Mouse (Mus musculus) midbrain, embryonic 10.5 days (tissue): ENCODE measurements at regions not wholly inside any gene's neighbourhood (a gene's known extent, or its start where the extent isn't known, plus 50 kb on each side); places are given as distances from the start of the nearest gene placed in this dataset.

Experiments
- DNase-seq: peaks from one replicate; pipeline ENCODE4 v3.0.0-alpha.2; 2017; ENCODE audit warnings: low spot score
- H3K27ac ChIP-seq: fragments of 300-500 bp; sonication (generic); replicated peaks from 2 replicates; pipeline ENCODE4 v1.5.1; 2016; ENCODE audit warnings: mild to moderate bottlenecking
- H3K27me3 ChIP-seq: fragments of 300-500 bp; sonication (generic); 2 replicates; pipeline ENCODE4 v1.6.1; 2016; ENCODE audit warnings: low read depth, mild to moderate bottlenecking; ENCODE audit not compliant: poor library complexity, severe bottlenecking
- H3K36me3 ChIP-seq: fragments of 300-500 bp; sonication (generic); 2 replicates; pipeline ENCODE4 v1.6.1; 2016; ENCODE audit warnings: mild to moderate bottlenecking, moderate library complexity
- H3K4me1 ChIP-seq: fragments of 300-500 bp; sonication (generic); 2 replicates; pipeline ENCODE4 v1.6.1; 2016
- H3K4me3 ChIP-seq: fragments of 300-500 bp; sonication (generic); 2 replicates; pipeline ENCODE4 v1.5.1; 2016; ENCODE audit warnings: mild to moderate bottlenecking, moderate library complexity
- H3K9me3 ChIP-seq: fragments of 300-500 bp; sonication (generic); replicated peaks from 2 replicates; pipeline ENCODE4 v1.6.1; 2016; ENCODE audit warnings: mild to moderate bottlenecking
- WGBS: fragments of 180-500 bp; shearing (Covaris S2); methylation state at CpG from one replicate; pipeline ENCODE4 v1.1.7; 2016; 5-methylcytosine and 5-hydroxymethylcytosine counted together

GRCm38 (mm10) chr4:52666768-52667480 lies 70.8 kb downstream of the Toporsl start:
- H3K9me3 ChIP-seq = no peaks in the 10 kb centered on the region
- WGBS = 84% methylated on average over 5 of the region's 5 CpGs
- H3K4me1 ChIP-seq = no peaks in the 10 kb centered on the region
- H3K27me3 ChIP-seq = no peaks in the 10 kb centered on the region
- no peak for DNase-seq
- H3K27ac ChIP-seq = no peak overlapping the region
- H3K36me3 ChIP-seq = no peaks in the 10 kb centered on the region
- H3K4me3 ChIP-seq = no peak overlapping the region

- DNase-seq = no peak
- no peaks in the 10 kb centered on the region for H3K9me3 ChIP-seq
- no peaks in the 10 kb centered on the region for H3K36me3 ChIP-seq
- no peaks in the 10 kb centered on the region for H3K4me1 ChIP-seq
- H3K4me3 ChIP-seq = no peak overlapping the region
- no peak overlapping the region for H3K27ac ChIP-seq
- no peaks in the 10 kb centered on the region for H3K27me3 ChIP-seq
- 80% methylated on average over 2 of the region's 2 CpGs for WGBS
Measured at GRCm38 (mm10) chr4:52709563-52709962, 104.8 kb upstream of the Olfr275 start.

- no peaks in the 10 kb centered on the region for H3K27me3 ChIP-seq
- no peaks in the 10 kb centered on the region for H3K9me3 ChIP-seq
- H3K36me3 ChIP-seq = no peaks in the 10 kb centered on the region
- no peak overlapping the region for H3K27ac ChIP-seq
- 79% methylated on average over 6 of the region's 6 CpGs for WGBS
- DNase-seq = no peak
- H3K4me1 ChIP-seq = no peaks in the 10 kb centered on the region
- H3K4me3 ChIP-seq = no peak overlapping the region
Measured at GRCm38 (mm10) chr4:52726203-52726602, 88.2 kb upstream of the Olfr275 start.

DNA sequence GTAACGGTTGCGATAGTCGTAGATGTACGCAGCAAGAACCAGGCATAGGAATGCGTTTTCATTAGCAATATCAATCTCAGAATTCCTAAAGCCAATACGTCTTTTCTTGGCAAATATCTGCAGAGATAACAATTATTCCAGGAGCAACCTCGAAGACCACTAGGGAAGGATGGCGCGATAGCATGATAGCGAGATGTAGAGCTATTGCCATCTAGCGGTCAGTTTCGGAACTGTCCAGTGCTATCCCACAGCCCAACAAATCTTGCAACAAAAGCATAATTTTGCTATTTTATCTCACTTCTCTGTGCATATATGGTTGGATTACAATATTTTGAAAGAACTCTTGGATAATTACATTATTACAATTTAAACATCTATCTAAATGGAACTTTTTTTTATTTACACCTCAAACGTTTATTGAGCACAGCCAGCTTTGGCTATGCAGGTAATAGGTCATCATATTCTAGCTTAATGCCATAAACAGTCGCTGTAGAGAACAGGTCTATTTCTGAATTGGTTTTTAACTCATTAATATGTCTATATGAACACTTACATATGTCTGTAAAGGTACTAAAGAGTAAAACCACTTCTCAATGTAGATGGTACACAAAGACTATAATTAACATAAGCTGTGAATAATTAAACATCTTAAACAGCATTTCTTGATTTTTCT lies 87.6 kb upstream of the Olfr275 start:
- DNase-seq = peak; percentile 55

DNA sequence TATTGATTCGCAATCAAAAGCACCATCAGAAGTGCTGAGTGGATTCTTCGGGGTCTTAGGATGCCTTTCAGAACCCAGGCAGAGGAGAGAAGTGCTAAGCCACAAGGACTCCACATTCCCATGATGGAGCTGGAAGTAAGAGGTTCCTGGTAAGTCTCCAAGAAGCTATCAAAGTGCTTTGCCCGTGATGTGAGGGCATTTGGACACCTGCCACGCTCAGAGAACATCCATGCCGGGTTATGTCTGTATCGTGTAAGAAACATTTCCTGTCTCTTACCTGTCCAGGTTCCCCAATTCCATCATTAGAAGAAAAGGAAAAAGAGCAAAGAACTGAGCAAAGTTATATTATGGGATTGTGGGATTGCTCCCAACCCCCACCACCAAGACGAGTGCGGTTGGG lies 81.3 kb upstream of the Olfr275 start:
- H3K27ac ChIP-seq = no peak overlapping the region
- WGBS = 87% methylated on average over 8 of the region's 8 CpGs
- no peaks in the 10 kb centered on the region for H3K9me3 ChIP-seq
- H3K27me3 ChIP-seq = no peaks in the 10 kb centered on the region
- no peak overlapping the region for H3K4me3 ChIP-seq
- no peaks in the 10 kb centered on the region for H3K36me3 ChIP-seq
- DNase-seq = no peak
- no peaks in the 10 kb centered on the region for H3K4me1 ChIP-seq

More for the DNA sequence above, 87.6 kb upstream of the Olfr275 start:
- Histone ChIP-seq H3K27ac (no peak overlapping the region), H3K4me3 (no peak overlapping the region), H3K27me3 (no peaks in the 10 kb centered on the region), H3K9me3 (no peaks in the 10 kb centered on the region), H3K36me3 (no peaks in the 10 kb centered on the region), H3K4me1 (no peaks in the 10 kb centered on the region)
- WGBS = 36% methylated on average over 14 of the region's 14 CpGs

- H3K9me3 ChIP-seq = no peaks in the 10 kb centered on the region
- H3K27ac ChIP-seq = no peak overlapping the region
- H3K27me3 ChIP-seq = no peaks in the 10 kb centered on the region
- no peak for DNase-seq
- 85% methylated on average over 9 of the region's 9 CpGs for WGBS
- no peaks in the 10 kb centered on the region for H3K36me3 ChIP-seq
- no peak overlapping the region for H3K4me3 ChIP-seq
- no peaks in the 10 kb centered on the region for H3K4me1 ChIP-seq
Measured at GRCm38 (mm10) chr4:52739543-52740474, 74.6 kb upstream of the Olfr275 start.

DNA sequence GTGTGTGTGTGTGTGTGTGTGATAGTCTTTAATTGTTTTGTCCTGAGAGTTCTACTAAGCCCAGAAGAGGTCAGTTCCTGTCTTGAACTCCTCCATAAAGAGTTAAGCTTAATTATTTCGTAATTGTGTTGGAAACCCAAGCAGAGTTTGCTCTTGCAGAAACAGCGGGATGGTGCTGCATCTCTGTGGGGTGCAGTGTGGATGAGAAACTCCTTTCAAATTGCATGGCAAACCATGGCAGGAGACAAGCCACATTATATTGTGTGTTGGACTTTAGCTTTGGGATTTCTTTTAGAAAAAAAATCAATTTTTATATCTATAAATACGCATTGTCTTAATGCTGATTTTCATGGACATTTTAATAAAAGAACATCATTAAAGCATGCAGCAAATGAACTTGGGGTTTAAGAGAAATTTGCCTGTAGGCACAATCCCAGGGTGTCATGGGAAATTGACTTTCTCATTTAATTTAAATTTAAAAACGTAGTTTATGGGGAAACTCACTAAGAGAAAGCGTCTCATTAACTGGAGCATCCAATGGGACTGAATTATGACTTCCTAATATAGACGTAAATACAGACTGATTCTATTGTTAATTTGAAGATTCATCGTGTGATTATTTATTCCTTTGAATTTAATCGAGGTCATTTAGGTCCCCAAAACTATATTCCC lies 61.4 kb upstream of the Olfr275 start:
- no peaks in the 10 kb centered on the region for H3K4me1 ChIP-seq
- H3K27ac ChIP-seq = no peak overlapping the region
- no peak for DNase-seq
- H3K27me3 ChIP-seq = no peaks in the 10 kb centered on the region
- no peaks in the 10 kb centered on the region for H3K36me3 ChIP-seq
- no peaks in the 10 kb centered on the region for H3K9me3 ChIP-seq
- 76% methylated on average over 8 of the region's 8 CpGs for WGBS
- H3K4me3 ChIP-seq = no peak overlapping the region
